Mouse (Mus musculus) left cerebral cortex, postnatal 25 days (tissue): ENCODE measurements around the gene Napb. TPM values are rescaled to one million over a fixed set of nuclear protein-coding genes. Genes with fewer than 3 reads are reported as not detected.

Source experiments
- DNase-seq, 2 experiments: peaks; one replicate each; pipeline ENCODE4 v3.0.0; 2022; ENCODE audit warnings: low spot score in 2 of 2, mixed read lengths in 1 of 2
- intact Hi-C: fragments of 180-260 bp; cut with DNase I; formaldehyde crosslinking; loops from one replicate; pipeline ENCODE4 v1.15.1; 2025
- total RNA-seq, 2 experiments: library from RNA; stranded (reverse); gene quantifications; 2 replicates each; pipeline ENCODE4 v1.2.3; 2021

The Napb gene
- total RNA-seq, 2 experiments from 2014 or later = 333 to 361 TPM

DNA sequence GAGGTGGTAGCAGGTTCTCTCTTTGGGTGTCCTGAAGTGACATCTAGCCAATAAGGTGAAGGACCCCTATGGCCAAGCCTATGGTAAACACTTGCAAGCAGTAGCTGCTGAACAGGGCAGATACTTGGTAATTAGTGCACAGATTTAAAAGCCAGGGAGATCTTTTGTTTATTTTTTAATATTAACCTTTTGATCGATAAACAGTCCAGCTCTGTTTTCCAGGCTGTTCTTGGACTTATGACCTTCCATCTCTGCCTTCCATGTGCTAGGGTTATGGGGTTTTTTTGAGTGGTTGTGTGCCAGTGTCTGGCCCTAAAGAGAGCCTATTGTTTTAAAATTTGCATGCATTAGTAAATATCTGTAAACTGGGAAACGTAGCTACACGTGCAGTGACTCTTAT is 42.0 kb downstream of the Napb start:
- DNase-seq = no peak
- intact Hi-C loops = no loop called here

DNA sequence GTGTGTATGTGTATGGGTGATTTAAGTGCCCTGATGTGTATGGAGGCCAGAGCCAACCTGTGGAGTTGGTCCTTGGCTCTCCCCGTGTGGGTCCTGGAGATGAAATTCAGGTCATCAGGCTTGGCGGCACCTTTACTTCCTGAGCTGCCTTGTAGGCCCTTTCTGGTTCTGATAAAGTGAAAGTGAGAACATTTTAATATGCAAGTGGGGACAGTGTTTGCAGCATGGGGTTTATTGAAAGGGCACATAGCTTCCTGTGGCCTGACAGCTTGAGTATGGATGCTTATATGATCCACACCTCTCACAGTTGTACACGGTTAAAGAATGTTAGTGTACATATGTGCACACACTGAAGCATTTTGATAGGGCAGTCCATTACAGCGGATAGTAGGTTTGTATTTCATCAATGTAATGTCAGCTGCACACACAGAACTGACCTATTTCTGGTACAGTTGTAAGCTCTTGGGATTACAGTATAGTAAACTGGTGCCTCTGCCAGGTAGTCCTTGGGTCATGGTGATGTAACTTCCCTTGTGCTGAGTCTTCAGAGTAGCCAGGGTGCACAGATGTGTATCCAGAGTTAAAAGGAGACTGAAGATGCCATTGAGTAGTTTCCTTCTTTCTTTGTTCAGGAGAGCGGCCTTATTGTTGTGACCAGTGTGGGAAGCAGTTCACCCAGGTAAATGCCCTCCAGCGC is 42.7 kb downstream of the Napb start:
- intact Hi-C loops = no loop called here
- DNase-seq = no peak

DNA sequence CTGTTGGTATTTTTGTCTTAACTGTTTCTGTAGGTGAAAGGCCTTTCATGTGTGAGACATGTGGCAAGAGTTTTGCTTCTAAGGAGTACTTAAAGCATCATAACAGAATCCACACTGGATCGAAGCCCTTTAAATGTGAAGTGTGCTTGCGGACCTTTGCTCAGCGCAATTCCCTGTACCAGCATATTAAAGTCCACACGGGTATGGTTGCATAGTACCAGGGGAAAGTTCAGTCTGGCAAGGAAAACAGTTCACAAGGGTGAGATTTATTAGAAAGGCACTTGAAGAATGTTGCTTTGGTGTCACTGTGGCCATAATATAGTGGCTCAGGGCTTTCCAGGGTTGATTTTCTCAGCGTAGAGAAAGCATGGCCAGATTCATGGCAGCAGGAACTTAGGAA is 44.3 kb downstream of the Napb start:
- no peak for DNase-seq
- intact Hi-C loops = no loop called here

DNA sequence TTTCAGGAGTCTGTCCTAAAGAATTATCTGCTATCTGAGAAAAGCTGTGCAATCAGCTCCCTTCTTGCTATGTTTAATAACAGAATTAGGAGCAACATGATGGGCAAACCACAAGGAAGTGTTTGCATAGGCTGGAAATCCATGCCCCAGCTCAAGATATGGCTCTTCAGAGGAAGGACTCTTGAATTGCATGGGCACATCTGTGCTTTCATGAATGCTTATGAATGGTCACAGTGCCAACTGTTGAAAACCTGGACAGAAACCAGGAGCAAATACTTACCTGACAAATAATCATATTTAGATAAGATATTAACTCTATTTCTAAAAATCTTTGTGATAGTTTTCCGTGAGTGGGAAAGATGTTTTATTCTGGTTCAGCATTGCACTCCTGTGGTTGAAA is 45.4 kb downstream of the Napb start:
- intact Hi-C loops = no loop called here
- DNase-seq = no peak

DNA sequence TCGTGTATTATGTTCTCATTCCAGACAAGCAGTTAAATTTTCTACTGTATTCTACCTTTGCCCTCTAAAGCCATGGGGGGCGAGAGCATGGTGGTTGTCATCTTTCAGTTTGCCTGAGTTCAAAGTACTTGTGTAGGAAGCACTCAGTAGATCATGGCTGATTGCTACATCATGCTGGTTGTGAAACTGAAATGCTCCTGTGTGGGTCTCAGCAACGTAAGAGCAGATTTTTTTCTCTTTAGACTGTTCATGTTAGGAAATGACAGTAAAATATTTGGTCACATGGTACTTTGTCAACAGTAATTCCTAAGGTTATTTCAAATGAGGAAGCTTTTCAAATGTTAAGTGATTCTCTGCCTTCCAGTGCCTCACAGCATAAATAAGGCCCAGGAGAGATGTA is 46.6 kb downstream of the Napb start:
- DNase-seq = no peak
- intact Hi-C loops = no loop called here

DNA sequence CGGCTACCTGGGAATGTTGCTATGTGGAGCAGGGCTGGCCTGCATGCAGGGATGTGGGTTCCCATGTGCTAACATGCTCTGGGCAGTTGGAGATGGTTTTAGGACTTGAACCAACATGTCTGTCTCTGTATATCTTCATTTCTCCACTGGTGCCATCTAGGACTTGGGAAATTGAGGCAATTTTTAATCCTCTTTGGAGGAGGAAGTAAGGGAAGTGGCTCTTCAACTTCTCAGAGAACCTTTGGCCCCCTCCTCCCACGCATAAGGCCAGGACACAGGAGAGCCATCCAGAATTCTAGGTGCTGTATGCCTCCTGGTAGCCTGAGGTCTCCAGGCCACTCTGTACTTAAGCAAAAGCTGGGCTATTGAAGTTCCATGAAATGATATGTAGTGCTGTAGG is 47.3 kb downstream of the Napb start:
- intact Hi-C loops = no loop called here
- no peak for DNase-seq

DNA sequence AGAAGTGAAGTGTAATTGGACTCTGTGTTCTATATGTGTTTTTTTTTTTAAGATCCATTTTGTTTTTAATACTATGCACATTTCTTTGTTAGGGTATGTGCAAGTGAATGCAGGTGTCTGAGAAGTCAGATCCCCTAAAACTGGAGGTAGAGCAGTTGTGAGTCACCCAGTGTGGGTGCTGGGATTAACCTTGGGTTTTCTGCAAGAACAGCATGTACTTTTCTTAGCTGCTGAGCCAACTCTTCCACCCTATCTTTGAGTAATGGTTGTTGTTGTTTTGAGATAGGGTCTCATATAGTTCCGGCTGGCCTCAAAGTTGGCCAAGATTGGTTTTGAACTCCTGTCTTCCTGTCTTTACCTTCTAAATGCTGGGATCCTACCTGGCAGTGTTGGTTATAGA is 49.2 kb downstream of the Napb start:
- intact Hi-C loops = no loop called here
- no peak for DNase-seq

DNA sequence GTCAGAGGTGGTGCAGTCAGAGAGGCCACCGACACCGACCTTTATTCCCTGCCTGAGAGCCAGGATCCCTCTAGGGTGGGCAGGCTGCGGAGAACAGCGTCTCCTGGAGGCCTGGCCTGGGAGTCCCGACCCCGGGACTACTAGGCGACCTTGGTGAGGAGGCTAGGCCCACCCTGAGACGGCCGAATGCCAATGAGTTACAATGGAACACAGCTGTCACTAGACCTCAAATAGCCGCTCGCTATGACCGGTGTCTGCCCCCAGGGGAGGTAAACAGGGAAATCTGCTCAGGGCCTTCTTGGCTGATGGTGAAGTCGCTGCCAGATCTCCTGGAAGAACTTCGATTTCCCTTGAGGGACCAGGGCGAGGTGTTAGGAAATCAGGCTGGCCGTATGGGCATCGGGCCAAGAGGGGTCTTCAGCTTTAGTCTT is 50.8 kb downstream of the Napb start:
- DNase-seq = peak in 1 of 2 experiments; percentile 24

DNA sequence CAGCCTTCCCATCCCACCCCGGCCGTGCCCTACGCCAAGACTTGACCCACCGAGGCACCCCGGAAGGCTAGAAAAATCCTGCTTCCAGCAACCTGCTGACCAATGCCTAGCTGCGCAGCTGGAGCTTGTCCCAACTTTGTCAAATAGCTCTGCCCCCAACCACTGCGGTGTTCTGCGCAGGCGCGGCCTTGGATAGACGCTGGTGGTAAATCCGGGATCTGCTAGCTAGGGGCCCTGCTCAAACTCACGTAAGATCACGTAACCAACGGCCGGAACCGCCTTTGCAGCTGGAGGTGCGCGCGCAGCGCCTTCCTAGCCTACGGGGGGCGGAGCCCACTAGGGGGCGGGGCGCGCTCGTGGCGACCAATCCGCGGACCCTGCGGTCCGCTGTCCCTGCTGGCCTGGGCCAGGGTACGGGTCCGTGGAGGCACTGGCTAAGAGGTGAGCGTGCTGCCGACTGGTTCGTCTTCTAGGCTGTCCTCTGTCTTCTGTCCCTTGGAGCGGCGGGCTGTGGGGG is 51.4 kb downstream of the Napb start, which contains the start of gene Gzf1:
Gene Gzf1 (plus strand): TSS at position 249 of the 517 bp plus-strand sequence.
- DNase-seq = peak; percentile 99 to 100
- intact Hi-C loops = loop anchor here (2.0 kb wide), 1 partner anchor 50 kb away; no protein-coding TSS in a partner anchor

More for the DNA sequence above, 50.8 kb downstream of the Napb start:
- intact Hi-C loops = loop anchor here (2.0 kb wide), 1 partner anchor 49 kb away; no protein-coding TSS in a partner anchor

DNA sequence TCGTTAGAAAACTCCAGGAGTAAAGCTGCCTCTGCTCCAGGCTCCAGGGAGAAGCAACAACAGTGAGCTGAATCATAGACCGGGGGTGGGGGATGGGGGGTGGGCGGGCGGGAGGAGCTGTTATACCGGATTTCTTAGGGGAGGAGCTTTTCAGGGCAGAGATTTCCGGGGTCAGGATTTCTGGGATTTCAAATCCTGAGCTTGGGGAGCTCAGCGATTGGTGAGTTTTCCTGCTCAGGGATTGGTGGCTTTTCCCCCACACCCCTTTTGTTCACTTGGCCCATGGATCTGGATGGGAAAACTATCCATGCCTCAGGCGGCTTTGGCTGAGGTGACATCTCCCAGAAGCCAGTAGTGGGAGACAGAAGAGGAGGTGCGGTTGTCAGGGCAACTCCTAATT is 52.9 kb downstream of the Napb start:
- DNase-seq = peak; percentile 45 to 70
- intact Hi-C loops = no loop called here

DNA sequence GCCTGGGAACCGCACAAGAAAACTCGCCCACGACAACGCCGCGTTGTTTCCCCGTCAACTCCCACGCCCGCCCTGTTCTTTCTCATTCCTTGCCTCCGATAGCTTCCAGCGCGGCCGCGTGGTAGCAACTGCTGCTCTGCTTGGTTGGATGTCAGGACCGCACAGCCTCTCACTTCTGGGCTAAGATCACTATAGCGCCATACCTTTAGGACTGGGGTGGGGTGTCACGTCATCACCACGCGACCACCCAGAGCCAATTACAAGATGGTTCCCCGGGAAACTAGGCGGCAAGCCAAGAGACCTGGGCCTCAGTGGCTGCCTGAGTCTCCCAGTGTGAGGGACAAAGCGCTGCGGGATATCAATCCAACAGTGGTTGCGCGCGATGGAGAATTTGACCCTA is 54.5 kb downstream of the Napb start:
- DNase-seq = peak; percentile 82
- intact Hi-C loops = no loop called here

DNA sequence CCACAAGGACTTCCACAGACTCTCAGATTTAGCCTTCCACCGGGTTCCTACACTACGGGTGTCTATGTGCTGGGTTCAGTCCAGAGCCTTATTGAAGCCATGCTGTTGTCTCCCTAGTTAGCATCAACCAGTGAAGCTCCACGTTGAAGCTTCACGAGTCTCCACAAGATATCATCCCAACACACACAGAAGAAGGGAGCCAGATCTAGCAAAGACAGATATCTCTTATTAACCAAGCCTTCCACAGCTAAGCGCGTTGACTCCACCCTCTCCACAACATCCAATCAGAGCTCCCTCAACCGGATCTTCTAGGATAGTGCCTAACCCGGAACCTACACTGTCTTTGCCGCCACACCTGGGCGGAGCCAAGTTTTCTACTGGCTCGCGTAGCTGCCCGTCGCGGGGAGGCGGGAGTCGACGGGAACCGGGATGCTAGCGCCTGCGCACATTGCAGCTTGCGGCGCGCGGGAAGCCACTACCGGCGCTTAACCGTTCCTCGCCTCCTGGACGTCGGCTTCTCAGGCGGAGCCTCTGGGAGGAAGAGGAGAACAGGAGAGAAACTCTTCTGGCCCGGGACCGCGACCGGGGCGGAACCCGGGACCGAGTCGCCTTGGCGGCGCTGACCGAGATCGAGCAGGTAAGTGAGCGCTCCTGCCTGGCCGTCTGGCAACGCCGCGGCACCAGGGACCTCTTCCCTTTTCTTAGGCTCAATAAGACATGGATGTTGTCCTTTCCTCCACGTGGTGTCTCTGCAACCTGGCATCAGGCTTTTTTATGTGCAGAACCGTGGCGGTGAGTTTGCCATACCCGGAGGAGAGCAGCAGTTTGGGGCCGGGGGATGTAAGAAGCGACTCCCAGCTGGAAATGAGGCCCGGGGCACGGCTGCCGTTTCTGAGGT is 59.8 kb downstream of the Napb start, which contains the start of gene Nxt1:
Gene Nxt1 (plus strand): TSS at position 403 of the 898 bp plus-strand sequence.
- peak; percentile 98 to 99 for DNase-seq
- intact Hi-C loops = no loop called here

DNA sequence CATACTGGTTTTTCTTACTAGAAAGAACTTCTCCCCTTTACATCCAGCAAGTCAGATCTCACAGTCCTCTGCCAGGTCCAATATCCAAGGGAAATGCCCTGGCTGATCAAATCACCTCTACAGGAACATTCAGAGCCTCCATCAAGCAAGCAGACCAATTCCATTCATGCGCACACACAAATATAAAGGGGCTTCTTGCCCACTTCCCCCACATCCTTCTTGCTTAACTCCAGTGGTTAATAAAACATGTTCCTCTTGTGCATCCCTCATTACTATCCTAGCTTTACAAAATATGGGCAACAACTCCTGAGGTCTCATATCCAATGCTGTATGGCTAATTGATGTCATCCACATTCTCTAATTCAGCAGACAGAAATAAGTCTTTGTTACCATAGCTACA is 68.8 kb downstream of the Napb start:
- no peak for DNase-seq
- intact Hi-C loops = no loop called here

DNA sequence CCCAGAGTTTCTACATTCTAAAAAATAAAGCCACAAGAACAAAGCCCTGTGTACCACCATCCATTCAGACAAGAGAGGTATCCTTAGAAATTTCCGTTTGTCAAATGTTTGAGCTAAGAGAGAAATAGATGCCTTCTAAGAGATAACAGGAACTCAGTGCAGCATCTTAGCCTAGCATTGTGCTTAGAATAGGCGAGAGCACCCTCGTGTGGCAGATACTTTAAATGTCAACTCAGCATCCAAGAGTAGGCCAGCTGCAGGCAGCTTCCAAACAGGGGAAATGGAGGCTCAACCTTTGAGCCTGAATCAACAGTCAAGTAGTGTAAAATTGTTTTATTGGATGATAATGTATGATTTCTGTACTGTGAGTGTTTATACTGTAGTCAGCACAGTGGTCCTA is 77.3 kb downstream of the Napb start:
- peak; percentile 81 to 88 for DNase-seq
- intact Hi-C loops = loop anchor here (2.0 to 10.0 kb wide), 4 partner anchors 73 to 840 kb away; partner anchors contain the start of gene Thbd

DNA sequence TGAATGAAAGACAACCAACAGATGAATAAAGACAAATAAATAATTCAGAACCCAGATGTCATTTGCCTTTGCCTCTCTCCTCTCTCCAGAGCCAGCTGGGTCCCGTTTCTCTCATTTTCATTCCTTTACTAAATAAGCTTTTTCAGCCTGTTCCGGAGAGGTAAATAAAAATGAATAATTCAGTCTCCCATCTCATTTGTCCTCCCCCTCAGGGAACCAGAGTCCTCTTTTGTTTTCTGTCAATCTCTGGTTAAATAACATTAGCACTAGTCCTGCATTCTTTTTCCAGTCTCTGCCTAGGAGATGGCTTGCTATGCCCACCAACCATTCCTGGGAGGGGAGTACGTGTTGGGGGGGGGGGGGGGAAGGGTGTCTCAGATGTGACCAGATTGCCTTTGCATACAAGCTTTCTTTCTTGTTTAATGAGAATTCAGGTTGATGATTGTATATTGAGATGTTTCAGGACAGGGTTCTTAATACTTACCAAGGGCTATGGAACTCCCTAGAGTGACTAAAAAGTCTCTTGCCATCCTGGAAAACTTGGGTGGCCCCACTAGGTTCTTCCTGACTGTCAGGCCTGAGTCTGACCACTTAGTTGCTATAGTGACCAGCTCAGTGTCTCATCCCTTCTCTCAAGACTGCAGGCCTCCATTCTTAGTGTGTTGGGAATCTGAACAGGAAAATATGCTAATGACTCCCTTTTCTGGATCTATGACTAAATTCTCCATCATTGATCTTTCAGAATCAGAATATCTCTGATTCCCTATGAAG is 81.5 kb downstream of the Napb start:
- intact Hi-C loops = loop anchor here (10.0 kb wide), 1 partner anchor 836 kb away; no protein-coding TSS in a partner anchor
- no peak for DNase-seq

DNA sequence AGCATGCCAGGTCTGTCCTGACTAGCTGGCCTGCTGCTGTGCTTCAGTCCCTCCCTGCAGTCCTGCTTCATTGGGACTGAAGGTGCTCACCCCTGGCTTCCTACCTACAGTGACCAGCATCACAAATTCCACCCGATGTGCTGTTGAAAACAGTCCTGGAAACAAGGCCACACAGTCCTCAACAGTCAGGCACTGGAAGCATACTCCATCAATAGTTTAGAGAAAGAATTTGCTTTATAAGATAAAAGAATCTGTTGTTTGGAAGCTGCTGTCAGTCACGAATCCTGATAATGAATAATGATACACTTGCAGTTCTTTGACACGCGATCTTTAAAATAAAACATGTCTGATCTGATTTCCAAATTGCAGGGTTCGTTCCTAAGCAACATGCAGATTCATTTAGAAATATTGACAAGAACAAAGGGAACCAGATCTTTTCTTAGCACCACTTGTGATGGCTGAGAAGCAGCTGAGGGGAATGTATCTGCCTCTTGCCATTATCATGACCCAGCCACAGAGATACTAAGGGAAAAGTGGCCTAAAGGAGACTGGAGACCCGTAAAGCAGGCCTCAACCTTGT is 87.8 kb downstream of the Napb start:
- intact Hi-C loops = no loop called here
- no peak for DNase-seq
